Mouse (Mus musculus): ENCODE results near the gene Gm43638. TPM values are rescaled to one million over a fixed set of nuclear protein-coding genes. Genes with fewer than 3 reads are reported as not detected.
"Not testable (repeated sequence)": the region's sequence is repeated elsewhere in the genome, so short reads cannot be mapped to it uniquely, and the experiment has no call there.

Gm43638 gene
- total and polyA plus RNA-seq, 3 experiments: not detected

- H3K4me3 ChIP-seq (replicated peaks in 1 of 3; ENCODE audit: low read depth in 2 of 3, low read length in 2 of 3, poor library complexity in 1 of 3): no peak overlapping the region
- H3K27me3 ChIP-seq (replicated peaks): no peaks in the 10 kb centered on the region
- H3K9me3 ChIP-seq (replicated peaks; ENCODE audit: low read length): no peaks in the 10 kb centered on the region
- H3K36me3 ChIP-seq (replicated peaks in 1 of 2; ENCODE audit: control insufficient read depth in 1 of 2, insufficient read depth in 1 of 2, low read length in 1 of 2): no peaks in the 10 kb centered on the region
- no peak overlapping the region for H3K4me2 ChIP-seq (ENCODE audit: insufficient read depth, low read depth, poor library complexity, severe bottlenecking)
- TF ChIP-seq BHLHE40 (IDR thresholded peaks at IDR 0.05; ENCODE audit: low read depth, low read length): no peak
- no peak for TF ChIP-seq NELFE (IDR thresholded peaks at IDR 0.05; ENCODE audit: low read depth, low read length)
- no peak for TF ChIP-seq MXI1 (IDR thresholded peaks at IDR 0.05; ENCODE audit: low read depth, low read length)
- TF ChIP-seq JUN (IDR thresholded peaks at IDR 0.05; ENCODE audit: insufficient read depth, low read depth, low read length): no peak
- TF ChIP-seq PAX5 (IDR thresholded peaks at IDR 0.05; ENCODE audit: low read length): no peak
- TF ChIP-seq HCFC1 (IDR thresholded peaks at IDR 0.05; ENCODE audit: low read depth, low read length): no peak
- TF ChIP-seq RAD21 (IDR thresholded peaks at IDR 0.05; ENCODE audit: low read depth, low read length): no peak
- TF ChIP-seq USF2 (conservative IDR thresholded peaks at IDR 0.05; ENCODE audit: low read depth, low read length): no peak
- no peak for TF ChIP-seq KAT2A (IDR thresholded peaks at IDR 0.05; ENCODE audit: insufficient replicate concordance, low read length)
- no peak for TF ChIP-seq JUND (conservative IDR thresholded peaks at IDR 0.05; ENCODE audit: low read depth, low read length)
- TF ChIP-seq SIN3A (IDR thresholded peaks at IDR 0.05; ENCODE audit: low read length): no peak
- TF ChIP-seq UBTF (IDR thresholded peaks at IDR 0.05; ENCODE audit: low read depth, low read length): no peak
- TF ChIP-seq RCOR1 (conservative IDR thresholded peaks at IDR 0.05; ENCODE audit: low read depth, low read length): no peak
- no peak for TF ChIP-seq CHD1 (IDR thresholded peaks at IDR 0.05; ENCODE audit: low read depth, low read length)
- no peak for TF ChIP-seq CTCF (conservative IDR thresholded peaks at IDR 0.05 in 1 of 2, IDR thresholded peaks at IDR 0.05 in 1 of 2; ENCODE audit: low read depth in 2 of 2, low read length in 2 of 2)
- TF ChIP-seq POLR2A (IDR thresholded peaks at IDR 0.05; ENCODE audit: low read depth, low read length): no peak
- TF ChIP-seq TBP (conservative IDR thresholded peaks at IDR 0.05; ENCODE audit: low read depth, low read length): no peak
- TF ChIP-seq TCF12 (IDR thresholded peaks at IDR 0.05; ENCODE audit: low read depth, low read length): no peak
- no peak for TF ChIP-seq MEF2A (IDR thresholded peaks at IDR 0.05; ENCODE audit: borderline replicate concordance, low read depth, low read length)
- no peak for TF ChIP-seq IRF4 (IDR thresholded peaks at IDR 0.05; ENCODE audit: low read depth, low read length)
- no peaks in the 10 kb centered on the region for H3K79me2 ChIP-seq (replicated peaks; ENCODE audit: control insufficient read depth, extremely low read depth, insufficient read depth, poor library complexity, severe bottlenecking)
- H3K9ac ChIP-seq (ENCODE audit: insufficient read depth, low read depth): no peak overlapping the region
- dilution Hi-C loops (cut with MboI; ENCODE audit: extremely low pct_ligation_motif_present, extremely low pct_unique_long_range_greater_than_20kb, low sequenced_read_pairs): no loop called here
- in situ Hi-C loops (cut with MboI; ENCODE audit: low pct_ligation_motif_present, low pct_unique_long_range_greater_than_20kb, low sequenced_read_pairs): no loop called here
- H3K4me1 ChIP-seq (ENCODE audit: control insufficient read depth in 1 of 2, insufficient read depth in 2 of 2): no peaks in the 10 kb centered on the region
- no peak for DNase-seq (ENCODE audit: extremely low read depth)
- H3K27ac ChIP-seq (ENCODE audit: insufficient read depth, low read depth): no peak overlapping the region
Observed at GRCm38 (mm10) chr5:87456216-87456850, 30.3 kb downstream of the Gm43638 start.

GRCm38 (mm10) chr5:87455519-87455918 is 31.1 kb downstream of the Gm43638 start:
- dilution Hi-C loops (cut with MboI; ENCODE audit: extremely low pct_ligation_motif_present, extremely low pct_unique_long_range_greater_than_20kb, low sequenced_read_pairs): no loop called here
- no peaks in the 10 kb centered on the region for H3K79me2 ChIP-seq (replicated peaks; ENCODE audit: control insufficient read depth, extremely low read depth, insufficient read depth, poor library complexity, severe bottlenecking)
- no peak overlapping the region for H3K9ac ChIP-seq (ENCODE audit: insufficient read depth, low read depth)
- no peak for DNase-seq (ENCODE audit: extremely low read depth)
- in situ Hi-C loops (cut with MboI; ENCODE audit: low pct_ligation_motif_present, low pct_unique_long_range_greater_than_20kb, low sequenced_read_pairs): no loop called here
- no peak for TF ChIP-seq PAX5 (IDR thresholded peaks at IDR 0.05; ENCODE audit: low read length)
- no peak for TF ChIP-seq USF1 (IDR thresholded peaks at IDR 0.05; ENCODE audit: low read depth, low read length)
- TF ChIP-seq ZMIZ1 (IDR thresholded peaks at IDR 0.05; ENCODE audit: low read depth, low read length): no peak
- no peak for TF ChIP-seq EP300 (IDR thresholded peaks at IDR 0.05; ENCODE audit: low read length)
- H3K27ac ChIP-seq (ENCODE audit: insufficient read depth, low read depth): no peak overlapping the region
- no peaks in the 10 kb centered on the region for H3K4me1 ChIP-seq (ENCODE audit: control insufficient read depth in 1 of 2, insufficient read depth in 2 of 2)
- H3K9me3 ChIP-seq (replicated peaks; ENCODE audit: low read length): no peaks in the 10 kb centered on the region
- no peak overlapping the region for H3K4me2 ChIP-seq (ENCODE audit: insufficient read depth, low read depth, poor library complexity, severe bottlenecking)
- H3K4me3 ChIP-seq (replicated peaks in 1 of 3; ENCODE audit: low read depth in 2 of 3, low read length in 2 of 3, poor library complexity in 1 of 3): no peak overlapping the region
- no peaks in the 10 kb centered on the region for H3K27me3 ChIP-seq (replicated peaks)
- no peaks in the 10 kb centered on the region for H3K36me3 ChIP-seq (replicated peaks in 1 of 2; ENCODE audit: control insufficient read depth in 1 of 2, insufficient read depth in 1 of 2, low read length in 1 of 2)

- H3K4me1 ChIP-seq (ENCODE audit: control insufficient read depth in 1 of 2, insufficient read depth in 2 of 2); H3K9ac ChIP-seq (ENCODE audit: insufficient read depth, low read depth); H3K4me3 ChIP-seq (replicated peaks in 1 of 3; ENCODE audit: low read depth in 2 of 3, low read length in 2 of 3, poor library complexity in 1 of 3); H3K27ac ChIP-seq (ENCODE audit: insufficient read depth, low read depth); H3K79me2 ChIP-seq (replicated peaks; ENCODE audit: control insufficient read depth, extremely low read depth, insufficient read depth, poor library complexity, severe bottlenecking); H3K4me2 ChIP-seq (ENCODE audit: insufficient read depth, low read depth, poor library complexity, severe bottlenecking); H3K27me3 ChIP-seq (replicated peaks); dilution Hi-C loops (cut with MboI; ENCODE audit: extremely low pct_ligation_motif_present, extremely low pct_unique_long_range_greater_than_20kb, low sequenced_read_pairs); DNase-seq (ENCODE audit: extremely low read depth); H3K9me3 ChIP-seq (replicated peaks; ENCODE audit: low read length); in situ Hi-C loops (cut with MboI; ENCODE audit: low pct_ligation_motif_present, low pct_unique_long_range_greater_than_20kb, low sequenced_read_pairs); H3K36me3 ChIP-seq (replicated peaks in 1 of 2; ENCODE audit: control insufficient read depth in 1 of 2, insufficient read depth in 1 of 2, low read length in 1 of 2): not testable (repeated sequence)
Observed at GRCm38 (mm10) chr5:87452514-87452913, 34.1 kb downstream of the Gm43638 start.
